Mouse (Mus musculus): ENCODE results near the gene Cdk9. TPM values are rescaled to one million over a fixed set of nuclear protein-coding genes. Genes with fewer than 3 reads are reported as not detected.

Cdk9 gene
- polyA plus RNA-seq, 1 experiment: 154 TPM

DNA sequence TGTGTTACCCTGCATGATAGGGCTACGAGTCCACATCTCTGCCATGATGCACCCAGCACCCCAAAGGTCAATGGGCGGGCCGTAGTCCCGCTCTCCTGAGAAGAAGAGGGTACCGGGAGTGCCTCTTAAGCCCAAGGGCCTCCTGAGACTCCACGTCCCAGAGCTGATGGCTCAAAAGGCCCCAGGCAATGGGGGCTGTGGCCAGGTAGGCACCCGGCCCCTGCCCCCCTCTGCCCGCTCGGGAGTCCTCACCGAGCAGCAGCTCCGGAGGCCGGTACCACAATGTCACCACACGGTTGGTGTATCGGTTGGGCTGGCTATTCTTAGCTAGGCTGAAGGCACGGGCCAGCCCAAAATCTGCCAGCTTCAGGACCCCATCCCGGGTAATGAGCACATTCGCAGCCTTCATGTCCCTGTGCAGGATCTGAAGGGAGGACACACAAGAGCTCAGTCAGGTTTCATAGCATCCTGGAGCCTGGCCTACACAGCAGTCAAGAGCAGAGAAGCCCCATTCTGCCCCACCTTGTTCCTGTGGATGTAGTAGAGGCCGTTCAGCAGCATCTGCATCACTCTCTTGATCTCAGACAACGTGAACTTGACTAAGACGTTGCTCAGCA is 3.2 kb downstream of the Cdk9 start:
- Histone ChIP-seq H3K4me1 (ENCODE audit: control insufficient read depth, insufficient read depth, low read length) (peaks cover 5% of the 10 kb centered on the region), H3K4me3 (replicated peaks; ENCODE audit: control insufficient read depth, low read depth, low read length) (peak overlapping the region; percentile 13), H3K27ac (ENCODE audit: control insufficient read depth, insufficient read depth, low read depth, low read length, poor library complexity) (peak overlapping the region; percentile 72)
- 82% methylated on average over 20 of the region's 20 CpGs for whole genome bisulfite sequencing
- TF ChIP-seq POLR2A (IDR thresholded peaks at IDR 0.05; ENCODE audit: borderline replicate concordance, control insufficient read depth, low read depth, low read length) (no peak), CTCF (IDR thresholded peaks at IDR 0.05; ENCODE audit: control insufficient read depth, insufficient read depth, low read length) (no peak)

DNA sequence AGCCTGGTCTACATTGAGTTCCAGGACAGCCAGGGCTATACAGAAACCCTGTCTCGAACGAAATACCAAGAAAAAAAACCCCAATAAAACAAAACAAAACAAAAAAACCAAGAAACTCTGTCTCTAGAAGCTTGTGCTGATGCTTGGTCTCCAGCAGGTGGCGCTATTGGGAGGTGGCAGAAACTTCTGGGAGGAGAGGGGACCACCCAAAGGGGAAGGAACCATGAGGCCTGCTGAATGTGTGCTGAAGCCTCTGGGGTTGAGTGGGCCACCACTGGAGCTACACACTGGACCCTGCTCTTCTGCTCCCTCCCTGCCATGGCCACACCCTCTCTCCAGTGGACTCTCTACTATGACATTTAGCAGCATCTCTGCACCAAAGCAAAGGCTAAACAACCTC is 4.2 kb downstream of the Cdk9 start:
- WGBS: 7% methylated on average over 3 of the region's 3 CpGs

GRCm38 (mm10) chr2:32706971-32707370 is 5.9 kb downstream of the Cdk9 start:
- Histone ChIP-seq H3K4me1 (ENCODE audit: control insufficient read depth, insufficient read depth, low read length) (peaks cover 2% of the 10 kb centered on the region), H3K4me3 (replicated peaks; ENCODE audit: control insufficient read depth, low read depth, low read length) (no peak overlapping the region), H3K27ac (ENCODE audit: control insufficient read depth, insufficient read depth, low read depth, low read length, poor library complexity) (no peak overlapping the region)
- 88% methylated on average over 6 of the region's 6 CpGs for WGBS
- TF ChIP-seq CTCF (IDR thresholded peaks at IDR 0.05; ENCODE audit: control insufficient read depth, insufficient read depth, low read length): no peak
- TF ChIP-seq POLR2A (IDR thresholded peaks at IDR 0.05; ENCODE audit: borderline replicate concordance, control insufficient read depth, low read depth, low read length): no peak

More for the DNA sequence above, 4.2 kb downstream of the Cdk9 start:
- peaks cover 2% of the 10 kb centered on the region for H3K4me1 ChIP-seq (ENCODE audit: control insufficient read depth, insufficient read depth, low read length)
- H3K4me3 ChIP-seq (replicated peaks; ENCODE audit: control insufficient read depth, low read depth, low read length): no peak overlapping the region
- no peak for TF ChIP-seq POLR2A (IDR thresholded peaks at IDR 0.05; ENCODE audit: borderline replicate concordance, control insufficient read depth, low read depth, low read length)
- peak; percentile 80 for TF ChIP-seq CTCF (IDR thresholded peaks at IDR 0.05; ENCODE audit: control insufficient read depth, insufficient read depth, low read length)
- no peak overlapping the region for H3K27ac ChIP-seq (ENCODE audit: control insufficient read depth, insufficient read depth, low read depth, low read length, poor library complexity)

DNA sequence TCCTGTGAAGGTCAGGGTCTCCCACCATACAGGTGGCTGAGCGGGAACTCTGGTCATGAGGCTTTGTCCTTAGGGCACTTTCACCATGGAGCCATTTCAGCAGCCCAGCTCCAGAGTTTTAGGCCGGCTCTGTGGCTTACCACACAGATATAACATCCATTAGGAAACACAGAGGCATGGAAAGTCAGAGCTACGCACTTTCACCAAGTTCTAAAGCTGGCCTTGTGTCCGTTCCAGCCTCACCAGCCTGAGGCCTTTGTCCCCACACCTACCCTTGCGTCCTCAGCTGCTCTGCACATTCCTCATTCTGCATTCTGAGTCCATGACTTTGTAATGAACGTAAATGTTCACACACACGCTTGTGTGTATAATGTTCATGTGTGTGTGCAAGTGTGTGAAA is 7.9 kb downstream of the Cdk9 start:
- Histone ChIP-seq H3K27ac (ENCODE audit: control insufficient read depth, insufficient read depth, low read depth, low read length, poor library complexity) (no peak overlapping the region), H3K4me1 (ENCODE audit: control insufficient read depth, insufficient read depth, low read length) (peaks cover 2% of the 10 kb centered on the region), H3K4me3 (replicated peaks; ENCODE audit: control insufficient read depth, low read depth, low read length) (no peak overlapping the region)
- TF ChIP-seq CTCF (IDR thresholded peaks at IDR 0.05; ENCODE audit: control insufficient read depth, insufficient read depth, low read length): no peak
- TF ChIP-seq POLR2A (IDR thresholded peaks at IDR 0.05; ENCODE audit: borderline replicate concordance, control insufficient read depth, low read depth, low read length): no peak
- 90% methylated on average over 7 of the region's 7 CpGs for WGBS

- TF ChIP-seq POLR2A (IDR thresholded peaks at IDR 0.05; ENCODE audit: borderline replicate concordance, control insufficient read depth, low read depth, low read length): no peak
- TF ChIP-seq CTCF (IDR thresholded peaks at IDR 0.05; ENCODE audit: control insufficient read depth, insufficient read depth, low read length): no peak
- no peaks in the 10 kb centered on the region for H3K4me1 ChIP-seq (ENCODE audit: control insufficient read depth, insufficient read depth, low read length)
- no peak within 1 kb of the TSS for H3K27ac ChIP-seq (ENCODE audit: control insufficient read depth, insufficient read depth, low read depth, low read length, poor library complexity)
- 79% methylated on average over 2 of the region's 2 CpGs for WGBS
- H3K4me3 ChIP-seq (replicated peaks; ENCODE audit: control insufficient read depth, low read depth, low read length): no peak within 1 kb of the TSS
Observed at GRCm38 (mm10) chr2:32704021-32704421, 8.9 kb downstream of the Cdk9 start, which contains the start of gene Fpgs. Gene Fpgs (minus strand): TSS chr2:32704145.

DNA sequence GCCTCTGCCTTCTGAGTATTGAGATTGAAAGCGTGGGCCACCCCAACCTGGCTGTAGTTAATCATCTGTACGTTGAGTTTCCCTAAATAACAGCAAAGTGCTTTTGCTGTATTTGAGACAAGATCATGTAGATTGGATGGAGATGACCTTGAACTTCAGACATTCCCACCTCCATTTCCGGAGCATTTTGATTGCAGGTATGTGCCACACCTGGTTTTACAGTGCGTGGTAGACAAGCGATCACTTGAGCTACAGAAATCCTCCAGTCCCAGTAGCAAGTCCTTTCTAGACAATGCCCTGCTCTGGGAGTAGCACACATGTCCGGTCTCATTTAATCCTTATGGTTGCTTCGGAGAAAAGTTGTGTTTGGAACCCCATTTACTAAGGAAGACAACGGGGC is 9.8 kb downstream of the Cdk9 start:
- Histone ChIP-seq H3K4me3 (replicated peaks; ENCODE audit: control insufficient read depth, low read depth, low read length) (no peak overlapping the region), H3K4me1 (ENCODE audit: control insufficient read depth, insufficient read depth, low read length) (no peaks in the 10 kb centered on the region), H3K27ac (ENCODE audit: control insufficient read depth, insufficient read depth, low read depth, low read length, poor library complexity) (no peak overlapping the region)
- 88% methylated on average over 8 of the region's 8 CpGs for WGBS
- TF ChIP-seq CTCF (IDR thresholded peaks at IDR 0.05; ENCODE audit: control insufficient read depth, insufficient read depth, low read length) (no peak), POLR2A (IDR thresholded peaks at IDR 0.05; ENCODE audit: borderline replicate concordance, control insufficient read depth, low read depth, low read length) (no peak)

DNA sequence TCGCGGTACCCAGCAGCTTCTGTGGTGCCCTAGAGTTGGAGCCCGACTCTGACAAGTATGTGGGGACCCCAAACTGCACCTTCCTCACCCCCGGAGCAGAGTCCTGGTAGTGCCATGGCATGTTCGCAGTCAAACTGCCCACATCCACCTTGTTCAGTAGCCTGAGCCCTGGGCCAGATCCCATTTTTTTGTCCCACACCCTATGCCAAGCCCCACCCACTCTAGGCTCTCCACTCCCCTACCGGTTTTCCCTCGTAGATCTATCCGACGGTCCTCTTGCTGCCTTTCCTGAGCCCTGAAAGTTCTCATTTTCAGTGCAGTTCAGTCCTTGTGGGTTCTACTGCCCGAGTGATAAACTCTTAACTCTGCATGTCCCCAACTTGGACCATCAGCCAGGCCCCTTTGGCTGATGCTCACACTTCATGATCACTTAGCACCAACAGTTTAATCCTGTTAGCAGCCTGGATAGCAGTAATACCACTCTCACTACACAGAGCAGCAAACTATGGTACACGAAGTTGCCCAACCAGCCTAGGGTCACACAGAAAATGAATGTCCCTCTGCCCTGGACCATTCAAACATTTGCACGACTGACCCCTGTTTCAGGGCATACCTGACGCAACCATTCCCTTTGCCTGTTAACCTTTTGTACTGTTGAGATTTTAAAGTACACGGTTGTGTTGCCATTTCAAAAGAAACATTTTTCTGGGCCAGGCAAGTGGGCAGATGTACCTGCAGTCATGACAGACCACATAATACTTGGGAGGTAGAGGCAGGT is 11.7 kb downstream of the Cdk9 start:
- H3K27ac ChIP-seq (ENCODE audit: control insufficient read depth, insufficient read depth, low read depth, low read length, poor library complexity): no peak overlapping the region
- TF ChIP-seq POLR2A (IDR thresholded peaks at IDR 0.05; ENCODE audit: borderline replicate concordance, control insufficient read depth, low read depth, low read length): no peak
- TF ChIP-seq CTCF (IDR thresholded peaks at IDR 0.05; ENCODE audit: control insufficient read depth, insufficient read depth, low read length): no peak
- no peak overlapping the region for H3K4me3 ChIP-seq (replicated peaks; ENCODE audit: control insufficient read depth, low read depth, low read length)
- 85% methylated on average over 14 of the region's 14 CpGs for WGBS
- H3K4me1 ChIP-seq (ENCODE audit: control insufficient read depth, insufficient read depth, low read length): no peaks in the 10 kb centered on the region

DNA sequence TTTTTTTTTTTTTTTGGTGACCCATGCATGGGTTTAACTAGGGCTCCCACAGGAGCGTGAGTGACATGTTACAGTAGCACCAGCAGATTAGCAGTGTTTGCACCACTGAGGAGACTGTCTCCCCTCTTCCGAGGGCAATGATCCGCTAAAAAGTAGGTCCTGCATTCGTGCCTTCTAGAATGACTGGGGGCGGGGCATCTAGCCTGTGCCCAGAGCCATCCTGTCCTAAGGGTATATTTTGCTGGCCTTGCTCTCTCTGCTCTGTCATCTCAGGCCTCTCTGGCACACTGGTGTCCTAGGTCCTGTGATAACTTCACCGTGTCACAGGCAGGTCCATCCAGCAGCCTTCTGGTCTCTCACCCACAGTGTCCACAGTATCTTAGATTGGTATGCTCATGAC is 13.2 kb downstream of the Cdk9 start:
- Histone ChIP-seq H3K4me1 (ENCODE audit: control insufficient read depth, insufficient read depth, low read length) (no peaks in the 10 kb centered on the region), H3K27ac (ENCODE audit: control insufficient read depth, insufficient read depth, low read depth, low read length, poor library complexity) (no peak overlapping the region), H3K4me3 (replicated peaks; ENCODE audit: control insufficient read depth, low read depth, low read length) (no peak overlapping the region)
- 85% methylated on average over 6 of the region's 6 CpGs for WGBS
- no peak for TF ChIP-seq POLR2A (IDR thresholded peaks at IDR 0.05; ENCODE audit: borderline replicate concordance, control insufficient read depth, low read depth, low read length)
- no peak for TF ChIP-seq CTCF (IDR thresholded peaks at IDR 0.05; ENCODE audit: control insufficient read depth, insufficient read depth, low read length)
